Mouse (Mus musculus): ENCODE results near the gene Hoxa11. TPM values are rescaled to one million over a fixed set of nuclear protein-coding genes. Genes with fewer than 3 reads are reported as not detected.

The Hoxa11 gene
- total RNA-seq, 2 experiments from 2014 or later = not detected

Small RNA genes within 50 kb of the gene (microRNA-seq; reads per million reads assigned to microRNA genes)
- gene Mir196b = 1.4 to 3.8 reads per million in 2 experiments

Other genes starting within 250 kb of the Hoxa11 start
- 10 to 100 TPM; 10.8 to 11.0 TPM for gene Skap2, start 233.3 kb downstream of the Hoxa11 start, total RNA-seq (2021)
- gene Hoxa1, start 87.5 kb downstream of the Hoxa11 start, total RNA-seq (2021) = not detected
- gene Hoxa2, start 81.0 kb downstream of the Hoxa11 start, total RNA-seq (2021) = not detected
- not detected for gene 5730596B20Rik, start 68.3 kb downstream of the Hoxa11 start, total RNA-seq (2021)
- gene Hoxa4, start 54.1 kb downstream of the Hoxa11 start, total RNA-seq (2021) = not detected
- gene Hoxa5, start 41.2 kb downstream of the Hoxa11 start, total RNA-seq (2021) = not detected
- not detected for gene Hoxa6, start 37.1 kb downstream of the Hoxa11 start, total RNA-seq (2021)
- gene Hoxa3, start 32.5 kb downstream of the Hoxa11 start, total RNA-seq (2021) = not detected
- gene Gm28308, start 32.5 kb downstream of the Hoxa11 start, total RNA-seq (2021) = not detected
- under 1 TPM; 0.16 to 0.45 TPM for gene Hoxa7, start 24.0 kb downstream of the Hoxa11 start, total RNA-seq (2021)
- gene Hoxa9, start 14.7 kb downstream of the Hoxa11 start, total RNA-seq (2021) = not detected
- not detected for gene Hoxa10, start 5.0 kb downstream of the Hoxa11 start, total RNA-seq (2021)
- not detected for gene Hoxa13, start 15.1 kb upstream of the Hoxa11 start, total RNA-seq (2021)
- not detected for gene Evx1, start 67.7 kb upstream of the Hoxa11 start, total RNA-seq (2021)